Mouse (Mus musculus): ENCODE results near the gene Ldlrad3.

DNA sequence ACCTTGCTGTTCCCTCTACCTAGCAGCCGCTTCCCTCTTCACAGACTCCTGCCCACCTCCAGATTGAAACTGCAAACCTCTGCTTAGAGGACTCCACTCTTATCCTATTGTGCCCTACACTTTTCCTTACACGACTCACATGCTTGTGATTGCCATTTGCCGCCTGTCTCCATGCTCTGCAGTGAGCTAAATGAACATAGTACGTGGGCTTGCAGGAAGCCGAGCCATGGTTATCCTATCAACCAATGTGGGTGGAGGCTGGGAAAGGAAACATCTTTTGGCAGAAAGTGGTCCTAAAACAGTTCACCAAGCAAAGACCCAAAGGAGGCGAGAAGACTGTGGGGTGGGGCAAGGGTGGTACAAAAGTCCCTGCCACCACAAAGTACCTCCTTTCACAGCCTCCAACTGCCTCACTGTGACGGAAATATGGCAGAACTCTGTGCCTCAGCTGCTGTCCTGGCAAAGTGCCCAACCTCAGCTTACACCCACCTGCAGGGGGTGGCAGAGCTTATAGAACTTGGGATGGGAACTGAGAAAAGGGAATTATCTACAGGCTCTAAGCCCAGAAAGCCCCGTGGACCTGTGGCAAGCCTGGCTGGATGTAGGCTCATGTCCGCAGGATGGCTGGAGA lies 153.4 kb downstream of the Ldlrad3 start:
- no peak; the same call in 1 of the 2 replicates for TF ChIP-seq CTCF (IDR thresholded peaks at IDR 0.05; ENCODE audit: low read depth)
- TF ChIP-seq EP300 (IDR thresholded peaks at IDR 0.05; ENCODE audit: low read depth), result no peak

All from liver, postnatal 0 days (tissue).